Mouse (Mus musculus) CH12.LX (cell line): Measurements from ENCODE around the gene Myl4.

Source experiments
- CTCF ChIP-seq, 2 experiments: IDR thresholded peaks in 1 of 2; conservative IDR thresholded peaks in 1 of 2; 2 replicates each; pipeline ENCODE4 v1.5.1; 2011 to 2012; ENCODE audit warnings: low read depth in 2 of 2, low read length in 2 of 2, improper control_type of control experiment in 1 of 2, inconsistent platforms in 1 of 2, mild to moderate bottlenecking in 1 of 2, moderate library complexity in 1 of 2
- E2F4 ChIP-seq: IDR thresholded peaks from 2 replicates; pipeline ENCODE4 v1.6.1; 2011; ENCODE audit warnings: low read depth, low read length, improper control_type of control experiment; ENCODE audit not compliant: insufficient replicate concordance
- EP300 ChIP-seq: IDR thresholded peaks from 2 replicates; pipeline ENCODE4 v1.6.1; 2011; ENCODE audit warnings: low read length, improper control_type of control experiment
- MAFK ChIP-seq: IDR thresholded peaks from 2 replicates; pipeline ENCODE4 v1.6.1; 2011; ENCODE audit warnings: low read length, improper control_type of control experiment; ENCODE audit not compliant: insufficient replicate concordance
- MXI1 ChIP-seq: IDR thresholded peaks from 2 replicates; pipeline ENCODE4 v1.6.1; 2011; ENCODE audit warnings: mild to moderate bottlenecking, low read depth, low read length, improper control_type of control experiment
- NELFE ChIP-seq: IDR thresholded peaks from 2 replicates; pipeline ENCODE4 v1.6.1; 2011; ENCODE audit warnings: low read depth, low read length, improper control_type of control experiment
- POLR2A ChIP-seq: IDR thresholded peaks from 2 replicates; pipeline ENCODE4 v1.6.1; 2011; ENCODE audit warnings: low read depth, mild to moderate bottlenecking, improper control_type of control experiment, low read length
- POLR2AphosphoS2 ChIP-seq: IDR thresholded peaks from 2 replicates; pipeline ENCODE4 v1.6.1; 2011; ENCODE audit warnings: low read depth, low read length, improper control_type of control experiment
- RCOR1 ChIP-seq: conservative IDR thresholded peaks from 2 replicates; pipeline ENCODE4 v1.6.1; 2012; ENCODE audit warnings: low read depth, mild to moderate bottlenecking, inconsistent platforms, low read length, improper control_type of control experiment
- SIN3A ChIP-seq: IDR thresholded peaks from 2 replicates; pipeline ENCODE4 v1.6.1; 2012; ENCODE audit warnings: low read length, improper control_type of control experiment, inconsistent platforms

DNA sequence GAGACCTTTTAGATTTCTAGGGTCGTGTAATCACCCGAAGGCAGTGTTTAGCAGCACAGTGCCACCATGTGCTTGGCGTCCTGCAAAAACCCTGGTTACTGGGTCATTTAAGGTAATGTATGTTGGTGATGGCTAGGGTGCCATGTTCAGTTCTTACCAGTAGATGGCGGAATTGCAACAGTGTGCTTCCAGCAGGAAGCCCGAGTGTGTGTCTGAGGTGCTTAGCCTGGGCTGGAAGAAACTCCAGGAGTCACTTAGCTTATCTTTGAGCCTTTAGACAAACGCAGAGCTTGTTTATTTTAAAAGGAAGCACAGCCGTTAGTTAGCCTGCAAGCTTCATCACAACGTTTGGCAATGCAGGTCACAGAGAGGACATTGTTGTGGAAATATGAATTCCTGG, 39.7 kb downstream of the Myl4 start:
- peak; percentile 51; the same call in 1 of the 2 replicates for TF ChIP-seq NELFE
- no peak for TF ChIP-seq POLR2A
- TF ChIP-seq POLR2AphosphoS2: no peak
- TF ChIP-seq CTCF (conservative IDR thresholded peaks at IDR 0.05 in 1 of 2, IDR thresholded peaks at IDR 0.05 in 1 of 2; ENCODE audit: low read depth in 2 of 2, low read length in 2 of 2): peak; percentile 99 to 100
- no peak for TF ChIP-seq RCOR1
- TF ChIP-seq E2F4: no peak; the same call in 1 of the 2 replicates
- no peak for TF ChIP-seq EP300
- peak; percentile 78 for TF ChIP-seq SIN3A
- no peak; the same call in 1 of the 2 replicates for TF ChIP-seq MXI1
- TF ChIP-seq MAFK: no peak
